Mouse (Mus musculus): ENCODE measurements around the gene Slc7a15. TPM values are rescaled to one million over a fixed set of nuclear protein-coding genes. Genes with fewer than 3 reads are reported as not detected.

The Slc7a15 gene
- polyA plus RNA-seq, 1 experiment from 2014 or later, result not detected

GRCm38 (mm10) chr12:8545066-8545610, 53.7 kb downstream of the Slc7a15 start:
- ATAC-seq (ENCODE audit: low read depth) (no peak), DNase-seq (ENCODE audit: low spot score) (no peak)
- Histone ChIP-seq H3K4me2 (ENCODE audit: low read depth, low read length) (no peak overlapping the region), H3K9ac (ENCODE audit: low read depth, low read length) (no peak overlapping the region), H3K27ac (replicated peaks; ENCODE audit: low read depth, low read length) (no peak overlapping the region), H3K36me3 (ENCODE audit: control insufficient read depth, insufficient read depth, low read length) (no peaks in the 10 kb centered on the region), H3K4me3 (ENCODE audit: low read depth, low read length) (no peak overlapping the region), H3K9me3 (ENCODE audit: control insufficient read depth, low read length) (no peaks in the 10 kb centered on the region), H3K4me1 (ENCODE audit: control insufficient read depth, insufficient read depth, low read length) (no peaks in the 10 kb centered on the region), H3K27me3 (replicated peaks; ENCODE audit: control insufficient read depth, insufficient read depth, low read length) (no peaks in the 10 kb centered on the region)
- 86% methylated on average over 5 of the region's 5 CpGs for WGBS

GRCm38 (mm10) chr12:8542371-8542770, 56.5 kb downstream of the Slc7a15 start:
- Histone ChIP-seq H3K9me3 (ENCODE audit: control insufficient read depth, low read length) (no peaks in the 10 kb centered on the region), H3K4me3 (ENCODE audit: low read depth, low read length) (no peak overlapping the region), H3K4me2 (ENCODE audit: low read depth, low read length) (no peak overlapping the region), H3K36me3 (ENCODE audit: control insufficient read depth, insufficient read depth, low read length) (no peaks in the 10 kb centered on the region), H3K27me3 (replicated peaks; ENCODE audit: control insufficient read depth, insufficient read depth, low read length) (no peaks in the 10 kb centered on the region), H3K27ac (replicated peaks; ENCODE audit: low read depth, low read length) (no peak overlapping the region), H3K9ac (ENCODE audit: low read depth, low read length) (no peak overlapping the region), H3K4me1 (ENCODE audit: control insufficient read depth, insufficient read depth, low read length) (no peaks in the 10 kb centered on the region)
- DNase-seq (ENCODE audit: low spot score) (no peak), ATAC-seq (ENCODE audit: low read depth) (no peak)
- WGBS, result 83% methylated on average over 4 of the region's 4 CpGs

- H3K27me3 ChIP-seq (replicated peaks; ENCODE audit: control insufficient read depth, insufficient read depth, low read length), result no peaks in the 10 kb centered on the region
- no peaks in the 10 kb centered on the region for H3K9me3 ChIP-seq (ENCODE audit: control insufficient read depth, low read length)
- DNase-seq (ENCODE audit: low spot score) (no peak), ATAC-seq (ENCODE audit: low read depth) (no peak)
- WGBS, result 83% methylated on average over 13 of the region's 13 CpGs
- no peak overlapping the region for H3K9ac ChIP-seq (ENCODE audit: low read depth, low read length)
- H3K4me1 ChIP-seq (ENCODE audit: control insufficient read depth, insufficient read depth, low read length), result no peaks in the 10 kb centered on the region
- no peak overlapping the region for H3K4me3 ChIP-seq (ENCODE audit: low read depth, low read length)
- no peaks in the 10 kb centered on the region for H3K36me3 ChIP-seq (ENCODE audit: control insufficient read depth, insufficient read depth, low read length)
- no peak overlapping the region for H3K4me2 ChIP-seq (ENCODE audit: low read depth, low read length)
- no peak overlapping the region for H3K27ac ChIP-seq (replicated peaks; ENCODE audit: low read depth, low read length)
Observed at GRCm38 (mm10) chr12:8539471-8539870, 59.4 kb downstream of the Slc7a15 start.

DNA sequence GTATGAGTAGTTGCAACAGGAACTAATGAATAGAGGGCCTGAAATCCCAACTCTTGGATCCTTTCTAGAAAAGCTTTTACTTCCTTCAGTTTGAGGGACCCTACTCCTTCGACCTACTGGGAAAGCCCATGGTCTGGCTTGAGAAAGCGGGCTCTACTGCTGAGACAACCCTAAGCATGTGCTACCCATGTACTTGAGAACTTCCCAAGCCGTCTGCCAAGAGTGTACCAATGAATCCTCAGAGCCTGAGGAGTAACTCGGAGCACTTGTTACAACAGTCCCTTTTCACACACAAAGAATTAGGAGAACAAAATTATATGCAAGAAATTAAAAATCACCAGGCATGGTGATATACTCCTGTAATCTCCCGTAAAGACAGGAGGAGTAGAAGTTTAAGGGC, 61.6 kb downstream of the Slc7a15 start:
- Histone ChIP-seq H3K4me3 (ENCODE audit: low read depth, low read length) (no peak overlapping the region), H3K4me2 (ENCODE audit: low read depth, low read length) (no peak overlapping the region), H3K36me3 (ENCODE audit: control insufficient read depth, insufficient read depth, low read length) (no peaks in the 10 kb centered on the region), H3K4me1 (ENCODE audit: control insufficient read depth, insufficient read depth, low read length) (no peaks in the 10 kb centered on the region), H3K9ac (ENCODE audit: low read depth, low read length) (no peak overlapping the region), H3K27ac (replicated peaks; ENCODE audit: low read depth, low read length) (no peak overlapping the region), H3K27me3 (replicated peaks; ENCODE audit: control insufficient read depth, insufficient read depth, low read length) (no peaks in the 10 kb centered on the region), H3K9me3 (ENCODE audit: control insufficient read depth, low read length) (no peaks in the 10 kb centered on the region)
- WGBS, result 86% methylated on average over 5 of the region's 5 CpGs
- ATAC-seq (ENCODE audit: low read depth) (no peak), DNase-seq (ENCODE audit: low spot score) (no peak)

DNA sequence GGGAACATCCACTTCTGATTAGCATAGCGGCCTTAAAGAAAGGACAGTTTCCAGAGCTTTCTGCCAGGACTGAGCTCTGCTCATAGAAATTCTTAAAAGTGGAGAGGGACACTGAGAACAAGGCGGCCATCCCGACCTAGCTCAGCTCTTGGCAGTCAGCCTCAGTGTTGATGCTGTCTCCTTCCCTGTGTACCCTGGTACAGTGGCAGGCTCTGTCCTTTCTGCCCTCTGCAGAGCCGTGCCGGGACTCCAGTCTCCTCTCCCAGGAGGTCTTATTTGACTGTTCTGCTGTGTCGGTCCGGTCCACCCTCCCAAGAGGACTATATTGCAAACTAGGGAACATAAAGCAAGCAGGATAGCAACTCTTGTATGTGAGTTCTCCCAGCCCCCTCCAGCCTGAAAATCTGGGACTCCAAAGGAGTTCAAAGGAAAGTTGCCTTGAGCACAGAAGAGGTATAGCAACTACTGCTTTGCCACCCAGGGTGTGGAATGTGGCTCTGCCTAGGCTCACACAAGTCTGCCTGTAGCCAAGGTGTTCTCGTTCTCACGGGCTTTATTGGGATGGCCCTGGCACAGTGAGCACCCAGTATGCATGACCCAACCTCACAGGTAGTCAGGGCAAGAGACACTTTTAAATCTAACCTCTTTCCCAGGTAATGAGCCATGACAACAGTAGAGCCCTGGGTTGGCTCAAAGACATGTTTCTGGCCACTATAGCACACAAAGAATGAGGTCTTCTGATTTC, 62.5 kb downstream of the Slc7a15 start:
- Histone ChIP-seq H3K4me3 (ENCODE audit: low read depth, low read length) (no peak overlapping the region), H3K36me3 (ENCODE audit: control insufficient read depth, insufficient read depth, low read length) (no peaks in the 10 kb centered on the region), H3K4me1 (ENCODE audit: control insufficient read depth, insufficient read depth, low read length) (no peaks in the 10 kb centered on the region), H3K9me3 (ENCODE audit: control insufficient read depth, low read length) (no peaks in the 10 kb centered on the region), H3K27ac (replicated peaks; ENCODE audit: low read depth, low read length) (no peak overlapping the region), H3K27me3 (replicated peaks; ENCODE audit: control insufficient read depth, insufficient read depth, low read length) (no peaks in the 10 kb centered on the region), H3K4me2 (ENCODE audit: low read depth, low read length) (no peak overlapping the region), H3K9ac (ENCODE audit: low read depth, low read length) (no peak overlapping the region)
- ATAC-seq (ENCODE audit: low read depth) (no peak), DNase-seq (ENCODE audit: low spot score) (no peak)
- WGBS, result 78% methylated on average over 9 of the region's 9 CpGs

DNA sequence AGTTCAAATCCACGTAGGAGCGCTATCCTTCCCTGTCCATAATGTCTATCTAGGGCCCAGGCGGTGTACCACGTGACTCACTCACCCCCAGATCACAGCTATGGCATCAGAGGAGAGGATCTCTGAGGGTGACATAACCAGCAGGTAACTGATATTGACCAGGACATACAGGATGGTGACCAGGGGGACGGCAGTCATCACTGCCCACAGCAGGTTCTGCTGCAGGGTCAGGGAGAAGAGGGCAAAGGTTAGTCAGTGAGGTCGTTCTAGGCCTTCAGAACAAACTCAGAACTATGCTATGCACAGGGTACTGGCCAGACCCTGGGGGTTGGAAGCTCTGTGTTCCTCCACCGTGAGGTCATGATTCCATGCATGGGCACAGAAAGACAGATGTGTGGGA, 63.3 kb downstream of the Slc7a15 start:
- Histone ChIP-seq H3K4me1 (ENCODE audit: control insufficient read depth, insufficient read depth, low read length) (no peaks in the 10 kb centered on the region), H3K4me3 (ENCODE audit: low read depth, low read length) (no peak overlapping the region), H3K9me3 (ENCODE audit: control insufficient read depth, low read length) (no peaks in the 10 kb centered on the region), H3K4me2 (ENCODE audit: low read depth, low read length) (no peak overlapping the region), H3K27me3 (replicated peaks; ENCODE audit: control insufficient read depth, insufficient read depth, low read length) (no peaks in the 10 kb centered on the region), H3K36me3 (ENCODE audit: control insufficient read depth, insufficient read depth, low read length) (no peaks in the 10 kb centered on the region), H3K27ac (replicated peaks; ENCODE audit: low read depth, low read length) (no peak overlapping the region), H3K9ac (ENCODE audit: low read depth, low read length) (no peak overlapping the region)
- DNase-seq (ENCODE audit: low spot score) (no peak), ATAC-seq (ENCODE audit: low read depth) (no peak)
- WGBS, result 76% methylated on average over 7 of the region's 7 CpGs

- Histone ChIP-seq H3K27me3 (replicated peaks; ENCODE audit: control insufficient read depth, insufficient read depth, low read length) (no peaks in the 10 kb centered on the region), H3K27ac (replicated peaks; ENCODE audit: low read depth, low read length) (no peak overlapping the region), H3K9ac (ENCODE audit: low read depth, low read length) (no peak overlapping the region), H3K4me2 (ENCODE audit: low read depth, low read length) (no peak overlapping the region), H3K4me1 (ENCODE audit: control insufficient read depth, insufficient read depth, low read length) (no peaks in the 10 kb centered on the region), H3K36me3 (ENCODE audit: control insufficient read depth, insufficient read depth, low read length) (no peaks in the 10 kb centered on the region), H3K9me3 (ENCODE audit: control insufficient read depth, low read length) (no peaks in the 10 kb centered on the region), H3K4me3 (ENCODE audit: low read depth, low read length) (no peak overlapping the region)
- DNase-seq (ENCODE audit: low spot score) (no peak), ATAC-seq (ENCODE audit: low read depth) (no peak)
- WGBS, result 46% methylated on average over 1 of the region's 1 CpGs
Observed at GRCm38 (mm10) chr12:8534915-8535314, 64.0 kb downstream of the Slc7a15 start.

- H3K4me1 ChIP-seq (ENCODE audit: control insufficient read depth, insufficient read depth, low read length), result no peaks in the 10 kb centered on the region
- no peak overlapping the region for H3K9ac ChIP-seq (ENCODE audit: low read depth, low read length)
- H3K27ac ChIP-seq (replicated peaks; ENCODE audit: low read depth, low read length), result no peak overlapping the region
- DNase-seq (ENCODE audit: low spot score) (no peak), ATAC-seq (ENCODE audit: low read depth) (no peak)
- H3K9me3 ChIP-seq (ENCODE audit: control insufficient read depth, low read length), result no peaks in the 10 kb centered on the region
- no peaks in the 10 kb centered on the region for H3K27me3 ChIP-seq (replicated peaks; ENCODE audit: control insufficient read depth, insufficient read depth, low read length)
- H3K4me2 ChIP-seq (ENCODE audit: low read depth, low read length), result no peak overlapping the region
- 70% methylated on average over 5 of the region's 5 CpGs for WGBS
- H3K4me3 ChIP-seq (ENCODE audit: low read depth, low read length), result no peak overlapping the region
- H3K36me3 ChIP-seq (ENCODE audit: control insufficient read depth, insufficient read depth, low read length), result no peaks in the 10 kb centered on the region
Observed at GRCm38 (mm10) chr12:8527770-8528169, 71.1 kb downstream of the Slc7a15 start.

DNA sequence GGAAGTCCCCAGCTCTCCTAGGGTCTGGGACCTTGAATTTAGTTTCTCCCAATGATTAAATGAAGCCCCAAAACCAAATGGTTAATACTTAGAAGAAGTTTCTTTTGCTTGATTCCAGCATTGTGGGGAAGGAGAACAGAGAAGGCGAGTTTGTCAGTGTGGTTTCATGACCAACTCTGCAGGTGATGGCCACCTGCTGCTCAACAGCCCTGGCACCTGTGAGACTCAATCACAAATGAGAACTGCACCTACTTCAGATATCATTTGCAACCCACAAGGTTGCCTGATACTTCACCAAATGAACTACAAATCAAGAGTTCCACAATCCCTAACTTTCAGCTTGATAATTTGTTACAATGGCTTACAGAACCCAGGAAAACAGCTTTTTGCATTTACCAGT, 71.7 kb downstream of the Slc7a15 start:
- WGBS, result 67% methylated on average over 1 of the region's 1 CpGs
- H3K27ac ChIP-seq (replicated peaks; ENCODE audit: low read depth, low read length), result no peak overlapping the region

More for the DNA sequence above, 71.7 kb downstream of the Slc7a15 start:
- Histone ChIP-seq H3K4me3 (ENCODE audit: low read depth, low read length) (no peak overlapping the region), H3K36me3 (ENCODE audit: control insufficient read depth, insufficient read depth, low read length) (no peaks in the 10 kb centered on the region), H3K9me3 (ENCODE audit: control insufficient read depth, low read length) (no peaks in the 10 kb centered on the region), H3K9ac (ENCODE audit: low read depth, low read length) (no peak overlapping the region), H3K4me1 (ENCODE audit: control insufficient read depth, insufficient read depth, low read length) (no peaks in the 10 kb centered on the region), H3K27me3 (replicated peaks; ENCODE audit: control insufficient read depth, insufficient read depth, low read length) (no peaks in the 10 kb centered on the region), H3K4me2 (ENCODE audit: low read depth, low read length) (no peak overlapping the region)
- no peak for DNase-seq (ENCODE audit: low spot score)
- no peak for ATAC-seq (ENCODE audit: low read depth)
